Mouse (Mus musculus): Measurements from ENCODE around the gene Klhl5. TPM values are rescaled to one million over a fixed set of nuclear protein-coding genes. Genes with fewer than 3 reads are reported as not detected.

Gene Klhl5
- 55.7 and 59.4 TPM in 2 replicates for polyA plus RNA-seq (2012; rRNA removed)

DNA sequence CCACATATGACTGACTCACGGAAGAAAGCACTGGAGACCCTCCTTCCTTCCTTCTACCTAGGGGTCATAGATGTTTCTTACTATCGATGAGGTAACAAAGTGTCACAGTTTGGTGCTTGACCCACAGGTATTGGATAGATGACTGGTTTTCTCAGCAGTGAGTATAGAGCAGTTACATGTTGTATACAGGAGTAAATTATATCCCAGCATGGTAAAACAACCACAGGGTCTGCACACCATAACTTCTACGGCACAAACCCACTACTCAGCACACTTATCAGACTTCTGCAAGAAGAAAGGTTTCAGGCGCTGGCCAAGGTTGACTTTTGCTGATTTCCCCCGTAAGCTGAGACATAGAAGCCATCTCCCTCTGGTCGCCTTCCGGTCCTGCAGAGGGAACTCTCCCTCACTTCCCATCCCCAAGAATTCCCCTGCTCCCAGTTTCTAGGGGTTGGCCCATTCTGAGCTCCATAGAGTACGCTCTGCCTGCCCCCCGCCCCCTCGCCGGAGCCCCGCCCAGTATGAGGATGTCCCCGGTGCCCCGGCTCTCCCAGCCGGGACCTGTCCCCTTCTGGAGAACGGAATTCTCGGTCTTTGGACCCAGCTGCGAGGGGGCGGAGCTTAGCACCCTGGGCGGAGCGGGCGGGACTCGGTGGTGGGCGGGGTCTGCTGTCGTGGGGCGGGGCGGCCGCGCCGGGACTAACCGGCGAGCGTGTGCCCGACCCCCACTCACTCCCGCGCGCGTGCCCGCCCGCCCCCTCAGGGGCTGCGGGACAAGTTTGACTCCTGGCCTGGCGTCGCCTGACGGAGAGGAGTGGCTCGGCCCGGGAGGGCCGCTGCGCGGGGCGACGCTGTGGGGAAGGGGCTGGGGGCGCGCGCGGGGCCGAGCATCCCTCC is at the start of gene Klhl5:
TSS of gene Klhl5 (plus strand) at position 664 of the 897 bp plus-strand sequence.
- DNase-seq (ENCODE audit: extremely low spot score in 1 of 2, low spot score in 1 of 2): peak; percentile 49 to 82

DNA sequence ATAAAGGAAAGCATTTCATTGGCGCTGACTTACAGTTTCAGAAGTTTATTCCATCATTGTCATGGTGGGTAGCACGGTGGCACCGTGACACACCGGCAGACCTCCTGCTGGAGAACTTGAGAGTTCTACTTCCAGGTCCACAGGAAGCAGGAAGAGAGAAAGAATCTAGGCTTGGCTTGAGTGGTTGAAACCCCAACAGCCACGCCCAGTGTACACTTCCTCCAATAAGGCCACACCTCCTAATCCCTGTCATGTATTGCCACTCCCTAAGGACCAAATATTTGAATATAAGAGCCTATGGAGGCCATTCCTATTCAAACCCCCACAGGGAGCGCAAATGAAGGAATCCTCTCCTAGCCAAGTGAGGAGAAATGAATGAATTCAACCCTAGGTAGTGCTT is 49.7 kb upstream of the Klhl5 start:
- no peak for DNase-seq (ENCODE audit: extremely low spot score in 1 of 2, low spot score in 1 of 2)

DNA sequence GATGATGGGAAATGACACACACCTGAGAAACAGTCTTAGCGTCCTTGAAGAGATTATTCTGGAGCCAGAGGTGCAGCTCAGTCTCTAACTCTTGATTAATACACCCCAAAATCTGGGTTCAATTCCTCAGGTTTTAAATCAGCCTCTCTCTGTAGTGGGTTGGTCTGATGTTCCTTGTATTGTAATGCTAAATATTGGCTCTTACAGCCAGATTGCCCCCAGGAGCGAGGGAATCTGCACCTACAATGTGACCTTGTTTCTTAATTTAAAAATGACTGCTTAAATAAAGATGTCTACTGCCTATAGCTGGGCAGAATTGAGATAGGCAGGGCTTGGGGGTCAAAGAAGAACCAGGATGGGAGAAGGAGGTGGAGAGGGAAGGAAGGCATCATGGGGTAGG is 47.5 kb upstream of the Klhl5 start:
- DNase-seq (ENCODE audit: extremely low spot score in 1 of 2, low spot score in 1 of 2): no peak

DNA sequence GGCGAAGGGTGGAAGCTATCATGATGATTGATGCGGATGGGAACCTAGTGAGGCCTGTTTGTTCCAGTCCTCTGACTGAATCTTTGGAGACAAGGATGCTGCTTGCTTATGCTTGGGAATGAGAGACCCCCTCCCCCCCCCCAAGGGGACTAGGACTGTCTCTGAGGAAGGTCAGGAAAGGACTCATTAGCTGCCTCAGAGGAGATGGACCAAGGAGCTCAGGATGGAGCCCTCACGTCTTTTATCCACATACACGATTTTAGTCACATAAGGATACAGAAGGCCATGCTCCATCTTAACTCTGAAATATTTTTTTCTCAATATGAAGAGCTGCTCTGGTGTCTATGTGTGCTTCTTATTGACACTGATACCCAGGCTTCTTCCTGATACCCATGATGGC is 45.1 kb upstream of the Klhl5 start:
- no peak for DNase-seq (ENCODE audit: extremely low spot score in 1 of 2, low spot score in 1 of 2)

DNA sequence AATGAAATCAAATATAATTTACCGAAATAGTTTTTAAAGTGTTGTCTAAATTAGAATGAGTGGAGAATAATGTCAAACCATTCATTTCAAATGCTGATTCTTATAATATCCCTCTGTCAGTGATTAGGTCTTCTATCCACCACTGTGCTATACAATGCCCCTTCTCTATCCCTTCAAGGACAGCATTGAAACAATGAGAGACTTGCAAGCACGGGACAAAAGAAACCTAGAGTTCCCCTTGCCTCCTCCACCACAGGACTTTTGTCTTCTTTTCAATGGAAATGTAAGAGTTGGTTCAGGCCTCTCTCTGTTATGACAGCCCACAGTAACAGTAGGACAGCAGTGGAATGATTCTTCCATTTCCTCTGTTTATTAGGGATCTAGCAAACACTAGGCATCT is 44.1 kb upstream of the Klhl5 start:
- no peak for DNase-seq (ENCODE audit: extremely low spot score in 1 of 2, low spot score in 1 of 2)

DNA sequence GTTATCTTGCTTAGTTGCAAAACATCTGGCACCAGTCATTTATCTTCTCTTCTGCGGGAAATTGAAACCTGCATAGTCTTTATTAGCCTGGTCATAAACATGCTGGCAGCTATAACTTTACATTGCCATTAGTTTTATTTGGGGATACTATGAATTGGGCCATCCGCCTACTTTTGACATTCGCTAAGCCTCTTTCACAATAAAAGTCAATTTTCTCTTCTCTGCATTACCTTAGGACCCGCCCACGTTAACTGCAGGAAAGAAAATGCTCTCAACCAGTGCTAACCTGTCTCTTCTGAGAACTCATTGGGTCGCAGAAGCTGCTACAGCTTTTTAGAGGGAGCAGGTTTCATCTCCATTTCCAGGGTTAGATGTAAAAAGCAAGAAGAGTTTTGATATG is 39.2 kb upstream of the Klhl5 start:
- DNase-seq (ENCODE audit: extremely low spot score in 1 of 2, low spot score in 1 of 2): no peak

DNA sequence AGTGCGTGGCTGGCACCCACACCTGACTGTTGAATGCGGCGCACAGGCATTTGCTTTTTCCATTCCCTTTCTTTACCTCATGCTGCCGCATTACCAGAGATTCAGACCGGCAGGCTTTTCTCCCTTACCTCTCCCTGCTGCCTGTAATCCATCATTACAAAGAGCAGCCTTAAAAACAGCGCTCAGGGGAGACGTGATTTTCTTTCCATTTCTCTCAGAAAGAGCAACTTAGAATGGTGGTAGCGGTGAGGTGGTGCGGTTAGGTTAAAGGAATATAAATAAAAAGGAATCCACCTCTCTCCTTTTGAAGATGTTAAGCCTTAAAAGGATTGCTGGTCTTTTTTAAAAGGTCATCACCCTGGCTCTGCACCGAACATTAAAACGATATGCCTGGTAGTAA is 37.5 kb upstream of the Klhl5 start:
- no peak for DNase-seq (ENCODE audit: extremely low spot score in 1 of 2, low spot score in 1 of 2)

DNA sequence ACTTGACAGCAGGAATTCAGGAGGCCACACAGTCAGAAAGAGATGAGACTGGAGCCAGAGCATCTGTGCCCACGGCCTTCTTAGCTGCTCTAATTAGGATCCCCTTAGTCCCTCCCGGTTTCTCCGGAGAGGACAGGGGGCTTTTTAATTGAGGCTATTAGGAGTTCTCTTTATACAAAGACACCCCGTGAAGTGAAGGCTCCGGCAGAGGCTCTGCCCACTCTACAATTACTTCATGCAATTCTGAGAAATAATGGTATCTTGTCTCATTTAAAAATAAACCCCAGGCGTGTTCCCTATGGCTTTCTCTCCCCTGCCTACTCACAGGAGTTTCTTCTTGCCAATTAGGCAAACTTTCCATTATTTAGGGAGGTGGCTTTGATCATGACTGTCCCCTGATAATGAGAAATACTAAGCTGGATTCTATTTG is 35.6 kb upstream of the Klhl5 start:
- DNase-seq (ENCODE audit: extremely low spot score in 1 of 2, low spot score in 1 of 2): peak in 1 of 2 experiments; percentile 6

DNA sequence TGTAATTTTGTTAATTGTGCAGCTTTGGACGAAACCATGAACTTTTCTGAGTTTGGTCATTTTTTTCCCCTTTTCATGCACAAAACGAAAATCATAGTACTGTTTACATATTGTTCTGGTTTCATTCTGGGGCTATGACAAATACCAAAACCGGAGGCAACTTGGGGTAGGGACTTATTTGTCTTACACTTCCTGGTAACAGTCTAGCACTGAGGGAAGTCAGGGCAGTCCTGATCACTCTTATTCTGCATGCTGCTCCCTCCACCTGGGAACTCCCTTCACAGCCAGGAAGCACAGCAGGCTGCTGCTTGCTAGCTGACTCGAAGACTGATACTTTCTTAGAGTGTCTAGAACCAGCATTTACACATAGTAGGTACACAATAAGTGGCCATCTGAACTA is 34.1 kb upstream of the Klhl5 start:
- DNase-seq (ENCODE audit: extremely low spot score in 1 of 2, low spot score in 1 of 2): no peak

DNA sequence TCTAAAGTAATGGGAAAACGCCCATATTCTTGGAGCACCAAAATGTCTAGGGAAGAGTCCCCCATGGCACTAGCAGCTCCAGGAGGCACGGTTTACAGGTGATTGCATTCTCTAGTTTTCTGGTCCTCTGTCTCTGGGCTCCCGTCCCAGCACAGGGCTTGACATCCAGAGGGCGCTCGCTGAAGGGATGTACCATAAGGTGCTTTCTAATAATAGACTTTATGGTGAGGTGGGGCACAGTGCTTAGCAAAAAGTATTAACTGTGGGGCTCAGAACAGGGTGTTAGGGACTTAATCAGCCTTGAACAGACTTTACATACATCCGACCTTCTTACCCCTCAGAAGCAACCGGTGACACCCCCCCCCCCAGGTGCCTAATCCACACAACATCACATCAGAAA is 32.6 kb upstream of the Klhl5 start:
- DNase-seq (ENCODE audit: extremely low spot score in 1 of 2, low spot score in 1 of 2): no peak

DNA sequence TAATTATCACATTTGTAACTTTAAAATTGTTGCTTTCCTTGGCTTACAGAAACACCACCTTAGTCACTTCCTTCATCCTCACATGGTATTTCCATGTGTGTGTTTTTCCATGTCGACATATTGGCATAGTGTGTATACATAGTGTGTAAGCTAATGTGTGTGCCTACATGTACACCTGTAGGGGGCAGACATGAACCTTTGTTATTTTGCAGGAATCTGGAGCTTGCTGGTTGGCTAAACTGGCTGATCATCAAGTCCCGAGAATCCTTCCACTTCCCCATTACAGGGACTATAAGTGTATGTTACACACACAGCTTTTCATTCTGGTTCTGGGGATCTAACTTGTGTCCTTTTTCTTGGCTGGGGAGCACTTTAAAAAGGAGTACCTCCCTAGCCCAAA is 31.3 kb upstream of the Klhl5 start:
- peak in 1 of 2 experiments; percentile 15 for DNase-seq (ENCODE audit: extremely low spot score in 1 of 2, low spot score in 1 of 2)

DNA sequence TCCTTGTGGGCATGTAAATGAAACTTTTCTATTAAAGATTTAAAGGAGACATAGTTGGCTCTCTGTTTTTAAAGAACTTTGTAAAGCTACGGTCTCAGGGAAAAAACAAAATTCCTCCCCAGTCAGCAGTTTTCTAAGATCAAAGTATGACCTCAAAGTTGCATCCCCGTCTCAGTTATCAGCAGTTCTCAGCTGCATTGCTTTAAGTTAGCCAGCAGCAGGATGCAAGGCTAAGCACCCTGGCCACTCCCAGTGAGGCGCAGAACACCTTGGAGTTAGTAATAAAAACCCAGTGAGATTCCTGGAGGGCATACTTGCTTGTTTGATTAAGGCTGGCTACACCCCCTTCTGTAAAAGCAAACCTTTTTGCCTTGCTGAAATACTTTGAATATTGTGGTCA is 30.6 kb upstream of the Klhl5 start:
- DNase-seq (ENCODE audit: extremely low spot score in 1 of 2, low spot score in 1 of 2): no peak

DNA sequence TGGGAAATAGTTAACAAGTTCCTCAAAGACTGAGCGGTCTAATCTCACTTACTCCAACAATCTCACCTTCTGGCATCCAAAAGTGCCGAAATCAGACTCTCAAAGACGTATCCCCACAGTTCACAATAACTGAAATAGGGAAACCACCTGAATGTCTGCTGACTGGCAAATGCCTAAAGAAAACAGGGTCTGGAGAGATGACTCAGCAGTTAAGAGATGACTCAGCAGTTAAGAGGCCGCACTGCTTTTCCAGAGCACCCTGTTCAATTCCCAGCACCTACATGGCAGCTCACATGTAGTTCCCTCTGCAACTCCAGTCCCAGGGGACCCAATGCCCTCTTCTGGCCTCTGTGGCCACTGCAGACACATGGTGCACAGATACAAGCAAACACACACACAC is 29.3 kb upstream of the Klhl5 start:
- no peak for DNase-seq (ENCODE audit: extremely low spot score in 1 of 2, low spot score in 1 of 2)

DNA sequence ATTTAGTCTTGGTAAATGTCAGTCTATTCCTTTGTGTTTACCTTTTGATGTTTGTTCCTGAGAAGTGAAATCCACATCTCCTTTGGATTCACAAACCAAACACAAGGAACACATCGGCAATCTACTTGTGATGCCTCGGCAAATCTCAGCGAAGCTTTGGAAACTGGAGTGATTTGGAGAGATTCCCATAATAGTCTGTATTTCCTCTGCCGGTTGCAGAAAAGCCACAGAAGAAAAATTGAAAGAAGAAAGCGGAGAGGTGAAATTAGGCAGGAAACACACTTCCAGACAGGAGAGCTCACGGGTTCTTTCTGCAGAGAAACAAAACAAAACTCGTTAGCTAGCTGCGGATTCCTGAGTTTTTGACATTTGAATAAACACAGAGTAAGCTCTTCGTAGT is 27.5 kb upstream of the Klhl5 start:
- DNase-seq (ENCODE audit: extremely low spot score in 1 of 2, low spot score in 1 of 2): peak; percentile 8 to 66

DNA sequence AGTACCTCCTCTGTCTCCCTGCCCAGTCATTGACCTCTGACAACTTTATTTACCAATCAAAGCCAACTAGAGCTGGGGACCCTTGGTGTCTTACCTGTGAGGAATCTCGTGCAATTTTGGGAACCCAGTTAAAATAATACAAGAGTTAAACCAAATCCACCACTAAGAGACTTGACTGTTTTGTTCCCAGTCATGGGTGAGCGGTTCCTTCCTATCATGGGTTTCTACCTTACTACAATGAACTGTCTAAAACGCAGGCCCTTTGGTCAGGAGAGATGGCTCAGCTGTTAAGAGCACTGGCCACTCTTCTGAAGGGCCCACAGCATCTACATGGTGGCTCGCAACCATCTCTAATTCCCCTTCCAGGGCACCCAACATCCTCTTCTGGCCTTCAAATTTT is 25.5 kb upstream of the Klhl5 start:
- no peak for DNase-seq (ENCODE audit: extremely low spot score in 1 of 2, low spot score in 1 of 2)

DNA sequence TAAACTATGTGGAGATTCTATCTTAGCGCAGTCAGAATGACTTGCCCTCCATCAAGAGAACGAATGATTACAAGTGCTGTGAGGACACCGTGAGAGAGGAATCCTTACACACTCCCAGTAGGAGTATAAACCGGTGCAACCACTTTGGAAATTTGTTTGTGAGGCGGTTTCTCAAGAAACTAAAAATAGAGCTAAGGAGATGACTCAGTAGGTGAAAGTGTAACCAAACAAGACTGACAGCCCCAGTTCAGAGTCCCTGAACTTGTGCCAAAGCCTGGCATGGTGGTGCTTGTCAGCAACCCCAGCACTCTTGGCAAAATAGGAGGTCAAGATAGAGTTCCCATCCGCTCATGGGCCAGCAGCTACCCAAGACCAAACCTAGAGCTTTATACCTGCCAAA is 20.8 kb upstream of the Klhl5 start:
- DNase-seq (ENCODE audit: extremely low spot score in 1 of 2, low spot score in 1 of 2): no peak

DNA sequence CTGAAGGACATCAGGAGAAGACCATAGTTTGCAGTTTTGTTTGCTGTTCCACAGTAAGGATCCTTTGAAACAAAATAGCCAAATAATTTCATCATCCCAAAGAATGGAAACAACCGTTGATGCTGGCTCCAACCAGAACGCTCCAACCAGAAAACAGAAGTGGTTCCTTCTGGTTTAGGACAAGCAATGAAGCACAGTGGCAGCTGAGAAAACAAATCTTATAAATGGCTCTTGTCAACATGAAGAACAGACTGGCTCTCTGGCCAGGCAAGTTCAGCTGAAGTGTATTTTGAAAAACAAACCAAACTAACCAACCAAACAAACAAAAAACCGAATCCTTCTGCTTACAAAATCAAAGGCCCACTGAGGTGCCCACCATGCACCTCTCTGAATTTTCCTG is 17.6 kb upstream of the Klhl5 start:
- no peak for DNase-seq (ENCODE audit: extremely low spot score in 1 of 2, low spot score in 1 of 2)

DNA sequence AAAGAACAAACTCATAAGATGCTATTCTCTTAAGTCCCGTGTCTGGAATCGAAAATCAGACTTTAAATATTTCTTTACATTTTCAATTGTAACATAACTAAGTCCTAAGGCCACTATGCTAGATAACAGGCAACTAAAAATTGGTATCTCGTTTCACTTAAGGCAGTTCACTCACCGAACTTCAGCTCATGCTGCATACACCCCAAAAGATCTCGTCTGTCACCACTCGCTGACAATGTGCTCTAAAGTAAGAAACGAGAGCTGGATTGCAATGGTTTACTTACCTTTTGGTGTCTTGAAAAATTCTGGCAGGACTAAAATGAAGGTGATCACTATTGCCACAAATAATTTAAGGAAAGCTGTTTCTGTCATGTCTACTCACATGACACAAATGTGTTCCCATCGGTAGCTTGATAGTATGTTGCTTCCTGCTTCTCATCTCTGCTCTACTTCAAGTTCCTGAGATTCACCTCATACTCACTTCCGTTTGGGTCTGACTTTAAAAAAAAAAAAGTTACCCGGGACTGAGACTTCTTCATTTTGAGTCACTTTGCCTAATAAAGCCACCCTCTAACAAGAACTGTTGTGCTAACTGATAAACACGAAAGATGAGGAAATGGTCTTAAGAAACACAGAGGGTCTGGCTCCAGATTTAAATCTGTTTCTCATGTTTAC is 16.0 kb upstream of the Klhl5 start:
- DNase-seq (ENCODE audit: extremely low spot score in 1 of 2, low spot score in 1 of 2): no peak

DNA sequence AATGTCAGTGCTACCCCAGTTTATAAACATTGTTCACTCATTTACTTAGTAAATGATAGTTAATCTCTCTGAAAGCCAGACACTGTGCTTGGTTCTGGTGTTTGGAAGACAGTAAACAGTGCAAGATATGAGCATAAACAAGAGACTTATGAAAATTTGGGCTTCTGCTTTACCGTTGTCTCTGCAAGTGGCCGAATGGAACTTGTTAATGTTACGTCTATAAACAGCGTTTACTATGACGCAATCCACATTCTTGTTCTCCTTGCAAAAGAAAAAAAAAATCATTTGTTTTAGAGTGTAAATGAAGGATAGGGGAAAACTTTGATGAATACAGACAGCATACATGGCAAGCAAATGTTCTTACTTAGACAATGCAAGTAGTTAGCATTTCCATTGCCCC is 15.4 kb upstream of the Klhl5 start, which contains the start of gene Tmem156:
TSS of gene Tmem156 (minus strand) at position 212 of the 400 bp plus-strand sequence.
- no peak for DNase-seq (ENCODE audit: extremely low spot score in 1 of 2, low spot score in 1 of 2)

DNA sequence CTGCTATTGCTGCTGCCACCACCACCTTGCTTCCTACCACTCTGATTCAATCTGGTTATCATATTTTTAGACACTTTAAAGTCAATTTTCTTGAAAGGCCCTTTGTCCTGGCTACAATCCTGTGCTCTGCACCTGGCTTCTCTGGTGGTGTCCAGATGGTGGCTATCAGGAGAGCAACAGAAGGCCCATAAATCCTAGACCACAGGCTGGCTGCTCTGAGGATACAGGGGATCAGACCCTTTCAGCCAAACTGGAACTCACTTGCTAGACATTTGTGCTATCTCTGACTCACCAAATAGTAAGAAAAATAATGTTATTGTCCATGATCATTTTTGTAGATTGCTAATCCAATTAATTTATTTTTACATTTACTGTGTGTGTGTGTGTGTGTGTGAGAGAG is 13.6 kb upstream of the Klhl5 start:
- DNase-seq (ENCODE audit: extremely low spot score in 1 of 2, low spot score in 1 of 2): no peak

DNA sequence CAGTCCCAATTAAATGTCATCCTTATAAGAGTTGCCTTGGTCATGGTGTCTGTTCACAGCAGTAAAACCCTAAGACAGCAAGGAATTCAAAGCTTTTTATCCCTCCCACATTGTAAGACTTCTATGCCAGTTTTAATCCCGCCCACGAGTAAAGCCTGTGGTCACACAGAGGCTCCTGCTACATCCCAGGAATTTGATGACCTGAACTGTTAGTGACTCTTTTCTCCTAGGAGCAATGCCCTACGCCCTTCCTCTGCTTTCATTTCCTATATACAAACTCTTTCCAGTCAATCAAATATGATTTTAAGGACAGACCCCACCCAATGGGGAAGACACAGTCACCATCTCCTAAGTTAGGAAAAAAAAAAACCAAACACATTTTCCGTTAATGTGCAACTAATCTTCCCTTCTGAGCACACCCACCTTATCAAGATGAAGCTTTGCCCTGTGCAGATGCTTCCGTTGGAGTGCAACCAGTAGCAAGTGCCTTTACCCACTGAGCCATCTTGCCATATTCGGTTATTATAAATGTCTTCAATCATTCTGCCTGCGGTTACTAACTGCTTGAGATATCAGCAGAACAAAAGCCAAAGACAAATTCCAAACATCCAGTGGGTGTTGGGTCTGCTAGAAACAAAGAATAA is 12.3 kb upstream of the Klhl5 start:
- DNase-seq (ENCODE audit: extremely low spot score in 1 of 2, low spot score in 1 of 2): no peak

Measured in frontal cortex, adult 2 months (tissue).